Mouse (Mus musculus): Measurements from ENCODE around the gene Gm28047.
A peak's percentile ranks its signal among the peaks of the same experiment; 100 is the strongest.

Gm28047 gene

DNA sequence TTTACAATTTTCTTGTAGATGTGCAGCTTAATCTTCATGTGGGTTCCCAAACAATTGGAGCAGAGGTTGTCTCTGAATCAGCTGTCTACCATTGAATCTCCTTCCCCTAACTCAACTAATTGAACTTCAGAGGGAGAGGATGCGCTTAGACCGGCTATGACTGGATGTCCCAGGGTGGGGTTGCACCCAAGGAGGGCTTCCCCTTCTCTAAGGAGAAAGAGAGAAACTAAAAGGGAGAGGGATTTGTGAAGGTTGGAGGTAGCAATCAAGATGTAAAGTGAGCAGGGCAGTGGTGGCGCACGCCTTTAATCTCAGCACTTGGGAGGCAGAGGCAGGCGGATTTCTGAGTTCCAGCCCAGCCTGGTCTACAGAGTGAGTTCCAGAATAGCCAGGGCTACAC, 5.4 kb downstream of the Gm28047 start:
- no peak for DNase-seq

DNA sequence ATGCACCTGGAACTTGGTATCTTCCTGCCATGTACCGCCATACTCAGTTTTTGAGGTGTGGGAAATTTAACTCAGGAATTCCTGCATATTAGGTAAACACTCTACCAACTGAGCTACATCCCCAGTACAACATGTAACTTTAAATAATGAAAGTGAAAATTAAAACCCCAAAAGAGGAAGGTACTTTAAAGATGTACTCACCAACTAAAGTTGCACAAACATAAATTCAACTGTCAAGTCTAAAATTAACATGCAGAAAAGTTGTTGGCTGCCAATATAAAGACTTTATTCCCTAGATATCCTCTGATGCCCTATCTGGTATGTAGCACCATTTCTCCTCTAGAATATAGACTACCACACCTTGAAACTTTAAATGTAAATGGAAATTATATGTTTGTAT, 7.2 kb downstream of the Gm28047 start:
- no peak for DNase-seq

GRCm38 (mm10) chr15:102616174-102616573, 8.7 kb downstream of the Gm28047 start:
- no peak for DNase-seq

DNA sequence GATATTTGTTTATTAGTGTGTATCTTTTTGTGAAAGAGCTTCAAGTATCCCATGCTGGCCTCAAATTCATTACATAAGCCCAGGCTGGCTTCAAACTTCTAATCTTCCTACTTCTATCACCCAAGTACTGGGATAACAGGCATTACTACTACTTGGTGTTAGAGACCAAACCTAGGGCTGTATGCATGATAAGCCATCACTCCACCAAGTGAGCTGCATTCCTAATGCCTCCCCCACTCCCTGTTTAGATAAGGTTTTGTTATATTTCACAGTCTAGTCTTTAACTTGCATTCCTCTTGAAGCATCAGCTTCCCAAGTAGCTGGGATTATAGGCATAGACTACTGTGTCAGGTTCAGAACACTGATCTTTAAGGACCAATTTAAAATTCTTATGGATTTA, 10.6 kb downstream of the Gm28047 start:
- DNase-seq: no peak

- DNase-seq: peak in 1 of 2 experiments; percentile 23
Observed at GRCm38 (mm10) chr15:102612966-102613365, 11.9 kb downstream of the Gm28047 start.

DNA sequence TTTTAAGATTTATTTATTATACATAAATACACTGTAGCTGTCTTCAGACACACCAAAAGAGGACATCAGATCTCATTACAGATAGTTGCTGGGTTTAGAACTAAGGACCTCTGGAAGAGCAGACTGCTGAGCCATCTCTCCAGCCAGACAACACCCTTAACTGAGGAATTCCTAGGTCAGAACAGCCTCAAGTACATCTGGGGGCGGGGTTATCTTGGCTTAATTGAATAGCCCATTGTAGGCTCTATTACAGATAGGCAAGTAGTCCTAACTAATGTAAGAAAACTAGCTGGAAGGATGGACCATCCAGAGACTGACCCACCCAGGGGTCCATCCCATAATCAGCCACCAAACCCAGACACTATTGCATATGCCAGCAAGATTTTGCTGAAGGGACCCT, 16.3 kb downstream of the Gm28047 start:
- DNase-seq: peak in 1 of 2 experiments; percentile 48

DNA sequence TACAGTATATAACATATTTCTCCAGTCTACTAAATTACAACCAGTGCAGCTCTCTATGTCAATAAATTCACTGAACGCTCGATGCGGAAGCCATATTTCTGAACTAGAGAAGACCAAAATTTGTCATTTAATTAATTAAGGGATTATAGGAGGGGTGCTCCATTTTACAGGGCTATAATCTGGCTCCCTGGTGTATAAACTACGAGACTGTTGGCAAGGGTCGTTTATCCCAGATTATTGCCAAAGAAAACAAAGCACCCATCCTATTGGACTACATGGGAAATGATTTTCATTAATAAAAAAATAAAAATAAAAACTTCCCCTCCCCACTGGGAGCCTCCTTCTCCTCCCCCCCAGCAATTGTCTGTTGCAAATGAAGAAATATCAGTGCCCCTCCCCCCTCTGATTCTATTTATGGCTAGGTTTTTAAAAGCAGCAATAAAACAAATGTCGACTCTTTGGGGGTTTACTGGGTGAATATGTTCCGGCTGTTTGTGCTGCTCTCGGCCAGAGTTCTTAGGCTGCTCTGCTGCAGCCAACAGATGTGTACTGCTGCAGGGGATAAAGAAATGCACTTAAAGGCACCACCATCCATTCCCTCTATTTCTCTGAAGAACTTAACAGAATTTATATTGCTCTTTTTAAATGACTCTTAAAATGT, 30.7 kb downstream of the Gm28047 start:
- no peak for DNase-seq

DNA sequence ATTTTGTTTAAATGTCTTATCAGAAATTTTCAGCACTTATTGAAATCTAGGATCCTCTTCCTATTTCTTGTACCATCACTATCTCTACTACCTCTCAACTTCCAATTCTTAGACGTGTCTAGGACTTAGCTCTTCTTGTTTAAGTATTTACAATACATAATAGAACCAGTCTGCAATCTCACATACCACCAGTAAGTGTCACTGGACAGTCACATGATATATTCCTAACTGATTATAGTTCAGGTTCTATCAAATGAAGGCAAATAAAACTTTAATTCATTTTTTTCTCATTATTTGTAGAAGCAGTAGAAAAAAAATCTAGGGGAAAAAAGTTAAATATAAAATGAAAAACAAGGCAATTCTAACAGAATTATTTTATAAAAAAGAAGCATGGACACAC, 32.2 kb downstream of the Gm28047 start:
- DNase-seq: no peak

- no peak for DNase-seq
Observed at GRCm38 (mm10) chr15:102590567-102590966, 34.3 kb downstream of the Gm28047 start.

DNA sequence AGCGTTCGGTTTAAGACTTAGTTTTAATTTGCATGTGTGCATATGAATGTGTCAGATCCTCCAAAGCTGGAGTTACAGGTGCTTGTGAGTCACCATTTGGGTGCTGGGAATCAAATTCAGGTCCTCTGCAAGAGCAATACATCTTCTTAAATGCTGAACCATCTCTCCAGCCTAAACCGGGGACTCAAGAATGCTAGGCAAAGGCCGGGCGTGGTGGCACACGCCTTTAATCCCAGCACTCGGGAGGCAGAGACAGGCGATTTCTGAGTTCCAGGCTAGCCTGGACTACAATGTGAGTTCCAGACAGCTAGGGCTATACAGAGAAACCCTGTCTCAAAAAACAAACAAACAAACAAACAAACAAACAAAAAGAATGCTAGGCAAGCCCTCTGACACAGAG, 35.0 kb downstream of the Gm28047 start:
- no peak for DNase-seq

GRCm38 (mm10) chr15:102585501-102585900, 39.4 kb downstream of the Gm28047 start:
- DNase-seq: no peak

DNA sequence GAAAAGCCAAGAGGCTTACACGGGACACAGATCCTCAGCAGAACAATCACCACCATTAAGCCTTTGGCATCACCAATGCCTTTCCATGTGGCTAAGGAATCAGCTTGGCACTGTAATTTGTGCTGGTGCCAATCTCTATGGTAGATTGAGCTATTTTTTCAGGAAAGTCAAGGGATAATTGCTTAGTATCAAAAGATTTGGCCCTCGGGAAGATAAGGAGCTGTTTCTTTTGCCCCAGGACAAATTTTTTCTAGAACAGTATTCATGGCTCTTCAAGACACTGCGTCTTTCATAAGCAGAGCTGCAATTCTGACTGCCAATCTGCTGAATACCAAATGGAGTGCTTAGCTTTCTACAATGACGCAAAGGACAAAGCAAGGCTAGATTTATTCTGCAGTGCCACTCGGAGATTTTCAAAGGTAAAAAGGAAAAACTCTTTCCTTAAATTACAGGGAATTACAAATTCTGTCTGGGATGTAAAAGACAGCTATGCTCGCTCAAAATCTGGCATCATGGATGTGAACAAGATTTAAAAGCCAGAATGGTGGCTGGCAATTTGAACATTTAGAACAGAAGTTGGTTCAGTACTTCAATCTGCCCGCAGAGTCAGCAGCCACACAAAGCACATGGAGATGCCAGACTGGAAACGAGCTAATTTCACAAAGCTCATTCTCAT, 41.0 kb downstream of the Gm28047 start:
- no peak for DNase-seq

GRCm38 (mm10) chr15:102581205-102581604, 43.7 kb downstream of the Gm28047 start:
- no peak for DNase-seq

- DNase-seq: no peak
Observed at GRCm38 (mm10) chr15:102578351-102578750, 46.5 kb downstream of the Gm28047 start.

GRCm38 (mm10) chr15:102576972-102577371, 47.9 kb downstream of the Gm28047 start:
- DNase-seq: no peak

- DNase-seq: peak; percentile 17 to 49
Observed at GRCm38 (mm10) chr15:102572081-102572480, 52.8 kb downstream of the Gm28047 start.

DNA sequence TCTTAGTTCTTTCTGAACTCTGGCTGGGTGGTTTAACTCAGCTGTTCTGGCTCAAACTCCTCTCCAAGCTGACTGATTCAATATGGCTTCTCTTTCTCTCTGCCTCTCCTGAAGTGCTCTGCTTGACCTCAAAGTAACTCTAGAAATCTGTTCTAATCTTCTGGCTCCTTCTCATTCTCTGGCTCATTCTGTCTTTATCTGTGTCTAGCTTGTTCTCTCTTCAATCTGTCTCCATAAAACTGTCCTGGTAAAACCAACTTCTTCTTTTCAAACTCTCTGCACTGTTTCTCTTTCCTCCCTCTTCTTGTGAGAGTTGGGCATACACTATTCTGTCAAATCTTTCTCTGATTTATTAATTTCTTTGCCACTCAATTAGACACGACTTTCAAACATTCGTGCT, 57.0 kb downstream of the Gm28047 start:
- no peak for DNase-seq

DNA sequence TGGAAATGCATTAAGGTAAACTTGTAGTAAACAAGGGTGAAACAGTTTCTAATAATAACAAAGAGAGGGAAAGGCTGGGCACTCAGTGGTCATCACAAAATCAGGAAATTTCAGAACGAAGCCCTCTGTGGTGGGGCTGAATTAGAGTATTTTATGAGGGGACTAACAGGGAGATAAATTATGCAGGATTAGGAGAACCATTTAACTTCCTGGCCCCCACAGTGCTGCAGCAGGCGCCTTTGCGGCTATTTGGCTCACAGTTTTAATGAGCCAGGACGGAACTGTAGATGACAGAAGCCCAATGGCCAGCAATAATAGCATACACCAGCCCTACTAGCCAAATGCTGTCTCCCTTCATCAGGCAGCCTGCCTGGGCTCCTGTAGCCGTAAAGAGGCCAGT, 61.2 kb downstream of the Gm28047 start:
- DNase-seq: no peak

DNA sequence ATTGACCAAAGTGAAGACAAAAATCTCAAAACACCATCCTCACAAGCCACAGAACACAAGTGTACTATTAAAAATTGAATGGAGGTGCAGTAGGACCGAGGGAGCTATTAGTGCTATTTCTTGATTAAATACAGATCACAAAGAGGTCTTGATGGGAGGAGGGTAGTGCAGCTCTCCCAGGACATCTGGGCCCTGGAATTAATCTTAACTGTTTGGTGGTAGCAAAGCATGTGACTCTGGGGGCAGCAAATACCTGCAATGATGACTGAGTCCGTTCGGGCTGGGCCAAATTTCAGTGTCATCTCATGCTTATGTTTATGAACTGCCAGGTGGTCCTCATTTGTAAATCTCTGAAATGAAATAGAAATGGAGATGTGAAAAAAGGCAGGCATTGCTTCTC, 61.8 kb downstream of the Gm28047 start:
- DNase-seq: no peak

DNA sequence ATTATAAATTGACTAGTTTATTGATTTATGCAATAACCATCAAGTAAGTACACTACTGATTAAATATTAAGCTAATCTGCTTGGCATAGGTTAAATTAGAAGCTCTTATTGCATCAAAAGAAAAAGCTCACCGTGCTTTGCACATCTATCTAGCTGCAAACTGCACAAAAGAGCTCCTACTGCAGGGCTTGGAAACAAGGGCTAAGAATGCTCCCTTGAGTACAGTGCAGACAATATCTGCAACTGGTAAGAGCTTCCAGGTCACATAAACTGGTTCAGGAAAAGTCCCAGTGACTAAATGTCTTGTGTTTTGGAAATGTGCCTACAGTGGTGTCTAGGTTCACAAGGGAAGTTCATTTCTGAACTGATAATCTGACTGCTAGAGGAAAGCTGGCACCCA, 62.4 kb downstream of the Gm28047 start:
- no peak for DNase-seq

- DNase-seq: no peak
Observed at GRCm38 (mm10) chr15:102557580-102557979, 67.3 kb downstream of the Gm28047 start.

- DNase-seq: no peak
Observed at GRCm38 (mm10) chr15:102555581-102555980, 69.3 kb downstream of the Gm28047 start.

DNA sequence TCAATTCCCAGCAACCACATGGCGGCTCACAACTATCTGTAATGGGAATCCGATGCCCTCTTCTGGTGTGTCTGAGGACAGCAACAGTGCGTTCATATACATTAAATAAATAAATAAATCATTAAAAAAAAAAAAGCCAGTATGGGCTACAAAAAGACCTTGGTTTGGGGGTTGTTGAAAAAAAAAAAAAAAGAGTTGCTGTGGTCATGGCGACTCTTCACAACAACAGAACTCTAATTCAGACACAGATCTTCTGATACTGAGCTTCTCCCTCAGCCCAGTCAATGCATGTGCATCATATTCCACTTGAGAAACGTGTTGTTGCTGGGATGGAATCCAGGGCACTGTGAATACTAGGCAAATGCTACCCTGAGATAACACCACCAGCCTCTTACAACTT, 72.3 kb downstream of the Gm28047 start:
- DNase-seq: no peak

GRCm38 (mm10) chr15:102547478-102547877, 77.4 kb downstream of the Gm28047 start:
- DNase-seq: no peak
